Mouse (Mus musculus) CH12.LX (cell line): ENCODE results near the gene Ell2. TPM values are rescaled to one million over a fixed set of nuclear protein-coding genes. Genes with fewer than 3 reads are reported as not detected.

Experiments
- DNase-seq: peaks from one replicate; pipeline ENCODE4 v3.0.0-alpha.2; 2013; ENCODE audit errors: extremely low read depth
- H3K27ac ChIP-seq: 2 replicates; pipeline ENCODE4 v1.5.1; 2012; ENCODE audit warnings: low read depth, mild to moderate bottlenecking, control low read depth, moderate library complexity; ENCODE audit not compliant: insufficient read depth
- H3K27me3 ChIP-seq: replicated peaks from 2 replicates; pipeline ENCODE3; 2012; ENCODE audit warnings: inconsistent platforms
- H3K36me3 ChIP-seq, 2 experiments: replicated peaks in 1 of 2; 2 replicates each; pipeline versions ENCODE3 to v1.6.1; 2012; ENCODE audit warnings: inconsistent platforms in 1 of 2, low read length in 1 of 2, mild to moderate bottlenecking in 1 of 2, mixed read lengths in 1 of 2, moderate library complexity in 1 of 2; ENCODE audit not compliant: control insufficient read depth in 1 of 2, insufficient read depth in 1 of 2
- H3K4me1 ChIP-seq, 2 experiments: 2 replicates each; pipeline ENCODE4 v1.6.1; 2012; ENCODE audit warnings: inconsistent platforms in 1 of 2, moderate library complexity in 1 of 2; ENCODE audit not compliant: insufficient read depth in 2 of 2, control insufficient read depth in 1 of 2
- H3K4me2 ChIP-seq: 2 replicates; pipeline ENCODE4 v1.6.1; 2012; ENCODE audit warnings: low read depth, mild to moderate bottlenecking, control low read depth; ENCODE audit not compliant: poor library complexity, insufficient read depth, severe bottlenecking
- H3K4me3 ChIP-seq, 3 experiments: fragments of 150-350 bp in 1 of 3; sonication (generic) in 1 of 3; replicated peaks in 1 of 3; 2 replicates each; pipeline versions ENCODE3 to v1.5.1; 2011 to 2012; ENCODE audit warnings: low read depth in 2 of 3, low read length in 2 of 3, mild to moderate bottlenecking in 2 of 3, moderate library complexity in 2 of 3, control low read depth in 1 of 3, improper control_type of control experiment in 1 of 3, inconsistent platforms in 1 of 3, mixed read lengths in 1 of 3; ENCODE audit not compliant: poor library complexity in 1 of 3
- H3K79me2 ChIP-seq: replicated peaks from 2 replicates; pipeline ENCODE4 v1.6.1; 2012; ENCODE audit warnings: mild to moderate bottlenecking, moderate library complexity; ENCODE audit not compliant: control insufficient read depth, poor library complexity, insufficient read depth, severe bottlenecking; ENCODE audit errors: extremely low read depth
- H3K9ac ChIP-seq: 2 replicates; pipeline ENCODE4 v1.6.1; 2012; ENCODE audit warnings: low read depth, mild to moderate bottlenecking, control low read depth, moderate library complexity; ENCODE audit not compliant: insufficient read depth
- H3K9me3 ChIP-seq: replicated peaks from 2 replicates; pipeline ENCODE3; 2012; ENCODE audit warnings: low read length, inconsistent platforms, mixed read lengths
- BHLHE40 ChIP-seq: IDR thresholded peaks from 2 replicates; pipeline ENCODE4 v1.6.1; 2011; ENCODE audit warnings: mild to moderate bottlenecking, low read depth, low read length, improper control_type of control experiment
- CHD1 ChIP-seq: IDR thresholded peaks from 2 replicates; pipeline ENCODE4 v1.6.1; 2012; ENCODE audit warnings: low read depth, low read length, improper control_type of control experiment, inconsistent platforms
- CHD2 ChIP-seq: IDR thresholded peaks from 2 replicates; pipeline ENCODE4 v1.6.1; 2011; ENCODE audit warnings: low read length, improper control_type of control experiment
- ELF1 ChIP-seq: IDR thresholded peaks from 2 replicates; pipeline ENCODE4 v1.6.1; 2014; ENCODE audit warnings: low read depth, mild to moderate bottlenecking, inconsistent platforms, low read length, improper control_type of control experiment
- EP300 ChIP-seq: IDR thresholded peaks from 2 replicates; pipeline ENCODE4 v1.6.1; 2011; ENCODE audit warnings: low read length, improper control_type of control experiment
- ETS1 ChIP-seq: conservative IDR thresholded peaks from 2 replicates; pipeline ENCODE4 v1.6.1; 2012; ENCODE audit warnings: low read depth, mild to moderate bottlenecking, inconsistent platforms, low read length, improper control_type of control experiment, moderate library complexity
- IRF4 ChIP-seq: IDR thresholded peaks from 2 replicates; pipeline ENCODE4 v1.6.1; 2014; ENCODE audit warnings: low read depth, mild to moderate bottlenecking, inconsistent platforms, low read length, improper control_type of control experiment
- JUN ChIP-seq: IDR thresholded peaks from 2 replicates; pipeline ENCODE4 v1.6.1; 2011; ENCODE audit warnings: low read depth, mild to moderate bottlenecking, low read length, improper control_type of control experiment, moderate library complexity; ENCODE audit not compliant: insufficient read depth
- JUND ChIP-seq: conservative IDR thresholded peaks from 2 replicates; pipeline ENCODE4 v1.6.1; 2011; ENCODE audit warnings: low read depth, low read length, improper control_type of control experiment
- MAFK ChIP-seq: IDR thresholded peaks from 2 replicates; pipeline ENCODE4 v1.6.1; 2011; ENCODE audit warnings: low read length, improper control_type of control experiment; ENCODE audit not compliant: insufficient replicate concordance
- MEF2A ChIP-seq: IDR thresholded peaks from 2 replicates; pipeline ENCODE4 v1.6.1; 2014; ENCODE audit warnings: low read depth, mild to moderate bottlenecking, inconsistent platforms, low read length, improper control_type of control experiment, borderline replicate concordance
- NELFE ChIP-seq: IDR thresholded peaks from 2 replicates; pipeline ENCODE4 v1.6.1; 2011; ENCODE audit warnings: low read depth, low read length, improper control_type of control experiment
- PAX5 ChIP-seq: IDR thresholded peaks from 2 replicates; pipeline ENCODE4 v1.6.1; 2012; ENCODE audit warnings: low read length, inconsistent platforms, mixed read lengths
- SIN3A ChIP-seq: IDR thresholded peaks from 2 replicates; pipeline ENCODE4 v1.6.1; 2012; ENCODE audit warnings: low read length, improper control_type of control experiment, inconsistent platforms
- TBP ChIP-seq: conservative IDR thresholded peaks from 2 replicates; pipeline ENCODE4 v1.6.1; 2011; ENCODE audit warnings: low read depth, low read length, improper control_type of control experiment
- TCF12 ChIP-seq: IDR thresholded peaks from 2 replicates; pipeline ENCODE4 v1.6.1; 2014; ENCODE audit warnings: low read depth, mild to moderate bottlenecking, inconsistent platforms, low read length, improper control_type of control experiment
- USF1 ChIP-seq: IDR thresholded peaks from 2 replicates; pipeline ENCODE4 v1.6.1; 2014; ENCODE audit warnings: low read depth, mild to moderate bottlenecking, inconsistent platforms, low read length, improper control_type of control experiment
- USF2 ChIP-seq: conservative IDR thresholded peaks from 2 replicates; pipeline ENCODE4 v1.6.1; 2011; ENCODE audit warnings: low read depth, low read length, improper control_type of control experiment
- ZC3H11A ChIP-seq: IDR thresholded peaks from 2 replicates; pipeline ENCODE4 v1.6.1; 2012; ENCODE audit warnings: low read depth, mild to moderate bottlenecking, inconsistent platforms, low read length, improper control_type of control experiment
- dilution Hi-C: fragments of 300-500 bp; cut with MboI; formaldehyde crosslinking; loops from 2 replicates; pipeline ENCODE4 v1.14.3; 2020; ENCODE audit warnings: low sequenced_read_pairs; ENCODE audit not compliant: extremely low pct_unique_long_range_greater_than_20kb, extremely low pct_ligation_motif_present
- in situ Hi-C: fragments of 300-500 bp; cut with MboI; formaldehyde crosslinking; loops from 3 replicates; pipeline ENCODE4 v1.14.3; 2019; ENCODE audit warnings: low sequenced_read_pairs, low pct_ligation_motif_present, low pct_unique_long_range_greater_than_20kb, mixed read lengths
- polyA plus RNA-seq: library from polyadenylated mRNA; unstranded; fragments of >175 nt; gene quantifications from 2 replicates; pipeline ENCODE4 v1.2.1, GENCODE M21; 2012; ENCODE audit warnings: low read depth; ENCODE audit not compliant: insufficient read length
- total RNA-seq, 2 experiments: library from RNA; depleted of rRNA; stranded (reverse); fragments of 300-350 nt in 1 of 2; fragments of >200 nt in 1 of 2; gene quantifications; 2 replicates each; pipeline ENCODE4 v1.2.3; 2012 to 2014

Gene Ell2
- total and polyA plus RNA-seq, 3 experiments = 44.4 to 123 (median 50.9) TPM

DNA sequence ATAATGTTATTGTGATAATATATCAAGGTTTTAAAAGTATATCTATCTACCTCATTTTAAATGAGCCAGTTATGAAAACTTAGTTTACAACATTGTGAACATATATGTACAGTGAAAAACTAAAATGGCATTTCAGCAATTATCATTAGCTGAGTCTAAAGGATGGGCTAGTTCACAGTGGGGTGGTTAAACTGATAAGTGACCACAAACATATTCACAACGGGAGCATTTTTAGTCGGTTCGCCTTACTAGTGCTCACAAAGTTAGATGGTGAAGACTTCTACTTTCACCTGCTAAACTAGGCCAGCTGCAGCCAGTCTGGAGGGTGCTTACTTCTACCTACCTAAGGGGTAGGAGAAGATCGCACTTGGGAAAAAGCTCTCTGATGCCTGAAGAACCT lies 56.2 kb downstream of the Ell2 start:
- peaks cover 17 to 42% of the 10 kb centered on the region in 2 experiments for H3K4me1 ChIP-seq
- H3K4me2 ChIP-seq = peak overlapping the region; percentile 61
- peaks cover 35 to 72% of the 10 kb centered on the region in 2 experiments for H3K36me3 ChIP-seq
- H3K9me3 ChIP-seq = no peaks in the 10 kb centered on the region
- in situ Hi-C loops = no loop called here
- dilution Hi-C loops = no loop called here
- no peak for DNase-seq
- no peak overlapping the region for H3K4me3 ChIP-seq
- H3K27ac ChIP-seq = peak overlapping the region; percentile 89
- TF ChIP-seq EP300 = no peak
- TF ChIP-seq CHD1 = no peak
- no peak for TF ChIP-seq TBP
- TF ChIP-seq SIN3A = no peak
- no peaks in the 10 kb centered on the region for H3K27me3 ChIP-seq
- peak overlapping the region; percentile 60 for H3K9ac ChIP-seq
- H3K79me2 ChIP-seq = peaks cover 19% of the 10 kb centered on the region

- H3K9ac ChIP-seq = peak overlapping the region; percentile 60; the same call in 1 of the 2 replicates
- no peak overlapping the region for H3K4me3 ChIP-seq
- peaks cover 33 to 70% of the 10 kb centered on the region in 2 experiments for H3K36me3 ChIP-seq
- in situ Hi-C loops (no loop called here), dilution Hi-C loops (no loop called here)
- H3K9me3 ChIP-seq = no peaks in the 10 kb centered on the region
- peak overlapping the region; percentile 61; the same call in 1 of the 2 replicates for H3K4me2 ChIP-seq
- TF ChIP-seq PAX5 = no peak
- no peak for TF ChIP-seq USF2
- no peak for TF ChIP-seq TBP
- TF ChIP-seq TCF12 = peak; percentile 69
- peak; percentile 76 for TF ChIP-seq JUND
- no peak for TF ChIP-seq NELFE
- TF ChIP-seq BHLHE40 = peak; percentile 61
- TF ChIP-seq MAFK = no peak
- TF ChIP-seq IRF4 = peak; percentile 98
- TF ChIP-seq JUN = peak; percentile 76
- 0 out of 2 replicates have a peak, but pooled peaks have one; percentile 8 for TF ChIP-seq ELF1
- TF ChIP-seq ZC3H11A = no peak
- peak; percentile 89 for TF ChIP-seq EP300
- TF ChIP-seq CHD2 = no peak; the same call in 1 of the 2 replicates
- TF ChIP-seq CHD1 = no peak
- TF ChIP-seq ETS1 = peak; percentile 87
- no peak for TF ChIP-seq USF1
- peak; percentile 82 for TF ChIP-seq MEF2A
- TF ChIP-seq, all 38 proteins: peak for 9
- peak; percentile 37 for DNase-seq
- Histone ChIP-seq H3K27ac (peak overlapping the region; percentile 89), H3K4me1 (peaks cover 17 to 42% of the 10 kb centered on the region in 2 experiments), H3K27me3 (no peaks in the 10 kb centered on the region), H3K79me2 (peaks cover 19% of the 10 kb centered on the region)
These were observed 56.7 kb downstream of the Ell2 start for GRCm38 (mm10) chr13:75763280-75763679.
